Mouse (Mus musculus): ENCODE measurements around the gene 4931414P19Rik.
"Not testable (repeated sequence)": the region's sequence is repeated elsewhere in the genome, so short reads cannot be mapped to it uniquely, and the experiment has no call there.

Gene 4931414P19Rik

GRCm38 (mm10) chr14:54628103-54628502 is 22.3 kb upstream of the 4931414P19Rik start:
- DNase-seq (ENCODE audit: low spot score) = no peak

GRCm38 (mm10) chr14:54624976-54625375 is 19.2 kb upstream of the 4931414P19Rik start:
- DNase-seq (ENCODE audit: low spot score) = no peak

DNA sequence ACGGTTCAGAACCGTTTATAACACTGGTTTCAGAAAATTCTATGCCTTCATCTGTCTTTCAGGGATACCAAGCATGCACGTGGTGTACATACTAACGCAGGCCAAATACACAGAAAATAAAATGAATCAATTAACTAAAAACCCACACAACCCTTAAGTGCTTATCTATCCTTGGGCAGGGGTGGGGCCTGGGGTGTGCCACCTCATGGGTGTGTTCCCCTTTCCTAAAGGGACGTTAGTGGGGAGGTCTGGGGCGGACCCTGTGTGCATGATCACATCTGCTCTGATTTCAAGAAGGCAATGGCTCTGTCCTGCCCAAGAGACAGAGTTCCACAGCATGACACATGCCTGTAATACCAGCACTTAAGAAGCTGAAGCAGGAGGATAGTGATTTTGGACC is 17.5 kb upstream of the 4931414P19Rik start:
- DNase-seq (ENCODE audit: low spot score) = no peak

DNA sequence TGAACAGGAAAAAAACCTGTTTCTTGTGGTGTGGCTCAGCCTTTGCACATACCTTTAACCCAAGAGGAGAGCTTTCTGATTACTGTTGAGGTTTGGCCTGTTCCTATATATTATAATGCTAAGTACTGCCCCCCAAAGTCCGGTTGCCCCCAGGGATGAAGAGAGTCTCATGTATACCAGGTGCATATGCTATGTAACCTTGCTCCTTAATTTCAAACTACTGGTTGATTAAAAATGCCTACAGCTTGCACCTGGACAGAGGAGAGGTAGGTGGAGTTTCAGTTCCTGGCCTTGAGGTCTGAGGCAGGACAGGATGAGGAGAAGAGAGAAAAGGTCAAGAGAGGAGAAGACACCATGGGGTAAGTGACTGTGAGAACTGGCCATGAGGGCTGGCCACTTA is 15.3 kb upstream of the 4931414P19Rik start, which contains the start of gene Psmb11:
Gene Psmb11, plus strand, starts transcription at position 301 of the 400 bp plus-strand sequence.
- no peak for DNase-seq (ENCODE audit: low spot score)

DNA sequence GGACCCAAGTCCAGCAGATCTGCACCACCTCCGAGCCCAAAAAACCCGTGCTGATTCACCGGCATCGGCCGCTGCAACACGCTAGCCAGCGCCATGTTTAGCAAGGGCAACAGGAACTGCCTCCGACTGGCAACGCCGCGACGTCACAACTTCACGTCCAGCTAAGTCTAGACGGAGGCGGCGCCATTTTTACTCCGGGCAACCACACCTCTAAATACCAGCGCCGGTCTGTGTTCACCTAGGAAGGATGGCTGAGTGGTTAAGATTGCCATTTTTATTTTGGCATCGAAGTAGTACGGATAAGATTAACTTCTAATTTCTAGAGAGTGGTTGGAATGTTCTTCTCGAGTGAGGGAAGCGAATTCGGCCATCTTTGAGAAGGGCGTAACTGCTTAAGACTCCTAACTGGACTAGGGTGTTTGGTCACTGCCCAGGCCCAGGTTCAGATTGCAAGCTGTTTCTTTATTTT is 12.1 kb upstream of the 4931414P19Rik start, which contains the start of gene Psmb5:
Gene Psmb5, minus strand, starts transcription at position 126 of the 469 bp plus-strand sequence.
- peak; percentile 78 for DNase-seq (ENCODE audit: low spot score)

DNA sequence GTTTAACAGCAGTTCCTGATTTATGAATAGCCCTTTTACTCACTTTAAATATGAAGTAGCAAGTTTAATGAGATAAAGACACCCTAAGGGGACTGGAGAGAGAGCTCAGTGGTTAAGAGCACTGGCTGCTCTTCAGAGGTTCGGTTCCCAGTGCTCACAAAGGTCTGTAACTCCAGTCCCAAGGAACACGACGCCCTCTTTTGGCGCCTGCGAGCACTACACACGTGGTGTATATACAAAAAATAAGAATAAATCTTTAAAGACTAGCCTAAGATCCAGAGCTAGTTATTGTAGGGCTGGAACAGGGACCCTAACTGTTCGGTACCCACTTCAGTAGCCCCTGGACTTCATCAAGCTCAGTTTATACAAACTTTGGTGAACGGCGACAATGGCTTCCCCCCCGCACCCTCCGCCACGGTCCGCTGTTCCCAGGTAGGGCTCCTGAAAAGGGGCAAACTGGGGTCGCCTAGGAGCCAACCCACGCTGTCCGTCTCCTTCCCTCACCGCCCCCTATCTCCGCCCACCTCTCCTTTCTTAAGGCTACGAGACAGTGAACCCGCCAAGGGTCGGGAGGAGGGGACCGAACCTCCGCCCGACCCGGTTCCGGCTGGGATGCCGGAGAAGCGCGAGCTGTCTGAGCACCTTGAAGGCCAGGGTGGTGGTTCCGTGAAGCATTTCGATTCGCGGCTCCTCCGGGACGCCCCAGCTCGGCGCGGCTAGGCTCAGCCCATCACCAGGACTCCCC is 11.5 kb upstream of the 4931414P19Rik start:
- DNase-seq (ENCODE audit: low spot score) = no peak

- no peak for DNase-seq (ENCODE audit: low spot score)
Measured at GRCm38 (mm10) chr14:54616226-54616825, 10.5 kb upstream of the 4931414P19Rik start.

GRCm38 (mm10) chr14:54614130-54614529 is 8.3 kb upstream of the 4931414P19Rik start:
- DNase-seq (ENCODE audit: low spot score) = not testable (repeated sequence)

DNA sequence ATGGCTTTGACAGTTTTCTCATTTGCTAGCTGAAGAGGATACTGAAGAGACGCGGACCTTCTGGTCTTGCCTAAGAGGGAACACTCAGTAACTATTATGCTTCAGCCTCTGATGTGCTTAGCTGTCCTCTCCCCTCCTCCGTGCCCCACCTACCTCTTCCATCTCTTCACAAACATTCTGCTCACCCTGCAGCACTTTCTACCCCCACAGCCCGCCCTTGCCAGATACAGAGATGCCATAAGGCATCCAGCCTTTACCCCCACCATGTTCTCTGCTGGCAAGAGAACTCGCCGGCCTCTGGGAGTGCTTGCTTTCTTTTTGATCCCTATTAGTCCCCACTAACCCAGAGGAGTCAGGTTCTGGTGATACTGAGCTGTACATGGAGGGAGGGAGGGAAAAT is 4.9 kb upstream of the 4931414P19Rik start:
- no peak for DNase-seq (ENCODE audit: low spot score)

- DNase-seq (ENCODE audit: low spot score) = no peak
Measured at GRCm38 (mm10) chr14:54609962-54610361, 4.2 kb upstream of the 4931414P19Rik start.

DNA sequence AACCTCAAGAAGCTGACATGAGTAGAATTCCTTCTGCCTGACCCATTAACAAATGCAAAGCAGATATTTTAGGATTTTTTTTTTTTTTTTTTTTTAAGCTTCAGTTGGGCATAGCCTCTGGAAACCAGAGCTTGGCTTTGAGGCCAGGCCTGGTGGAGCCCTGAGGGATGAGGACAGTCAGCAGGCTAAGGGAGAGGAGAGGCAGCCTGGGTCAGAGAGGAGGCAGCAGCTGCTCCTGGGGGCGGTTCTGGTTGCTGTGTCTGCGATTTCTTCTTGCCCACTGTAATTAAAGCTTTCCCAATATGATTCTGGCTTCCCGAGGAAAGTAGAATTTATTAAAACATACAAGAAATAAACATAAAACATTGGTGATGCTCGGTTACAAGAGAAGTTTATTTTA is 3.5 kb upstream of the 4931414P19Rik start:
- no peak for DNase-seq (ENCODE audit: low spot score)

- DNase-seq (ENCODE audit: low spot score) = no peak
Measured at GRCm38 (mm10) chr14:54607226-54607625, 1.4 kb upstream of the 4931414P19Rik start.

DNA sequence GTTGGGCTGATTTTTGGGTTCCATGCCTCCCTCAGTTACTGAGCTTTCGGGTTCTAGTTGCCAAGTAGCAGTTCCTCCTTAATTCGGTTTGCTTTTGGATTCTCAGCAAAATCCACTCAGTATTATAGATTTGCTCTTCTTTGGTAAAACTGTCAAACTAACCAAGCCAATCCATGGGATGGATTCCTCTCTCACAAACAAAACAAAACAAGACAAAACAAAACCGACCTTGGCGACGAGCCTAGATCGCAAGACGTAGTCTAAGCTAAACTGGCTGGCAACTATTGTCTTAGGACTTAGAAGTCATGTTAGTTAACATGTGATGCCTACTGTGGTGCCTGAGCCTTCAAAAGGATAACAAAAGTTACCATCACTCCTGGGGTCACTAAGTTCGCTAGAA is 2.1 kb downstream of the 4931414P19Rik start:
- no peak for DNase-seq (ENCODE audit: low spot score)

- peak; percentile 94 for DNase-seq (ENCODE audit: low spot score)
Measured at GRCm38 (mm10) chr14:54603038-54603654, 2.6 kb downstream of the 4931414P19Rik start.

GRCm38 (mm10) chr14:54602613-54603012 is 3.2 kb downstream of the 4931414P19Rik start:
- no peak for DNase-seq (ENCODE audit: low spot score)

DNA sequence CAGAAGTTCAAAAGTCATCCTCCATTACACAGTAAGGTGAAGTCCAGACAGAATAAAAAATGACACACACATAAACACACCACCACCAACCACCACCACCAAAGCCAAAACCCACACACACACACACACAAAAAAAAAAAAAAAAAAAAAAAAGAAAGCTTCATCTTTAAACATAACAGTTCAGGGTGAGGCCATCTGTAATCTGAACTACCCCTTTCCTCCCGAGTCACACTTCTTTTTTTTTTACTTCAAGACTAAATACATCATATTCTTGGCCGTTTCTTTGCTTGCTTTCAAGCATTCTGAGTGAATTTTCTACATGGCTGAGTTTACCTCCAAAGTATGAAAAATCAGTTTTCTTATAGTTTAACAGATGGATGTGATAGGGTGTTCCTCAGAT is 4.2 kb downstream of the 4931414P19Rik start:
- DNase-seq (ENCODE audit: low spot score) = no peak

GRCm38 (mm10) chr14:54597084-54597483 is 8.7 kb downstream of the 4931414P19Rik start:
- DNase-seq (ENCODE audit: low spot score) = no peak

- DNase-seq (ENCODE audit: low spot score) = no peak
Measured at GRCm38 (mm10) chr14:54594631-54595414, 11.0 kb downstream of the 4931414P19Rik start.

DNA sequence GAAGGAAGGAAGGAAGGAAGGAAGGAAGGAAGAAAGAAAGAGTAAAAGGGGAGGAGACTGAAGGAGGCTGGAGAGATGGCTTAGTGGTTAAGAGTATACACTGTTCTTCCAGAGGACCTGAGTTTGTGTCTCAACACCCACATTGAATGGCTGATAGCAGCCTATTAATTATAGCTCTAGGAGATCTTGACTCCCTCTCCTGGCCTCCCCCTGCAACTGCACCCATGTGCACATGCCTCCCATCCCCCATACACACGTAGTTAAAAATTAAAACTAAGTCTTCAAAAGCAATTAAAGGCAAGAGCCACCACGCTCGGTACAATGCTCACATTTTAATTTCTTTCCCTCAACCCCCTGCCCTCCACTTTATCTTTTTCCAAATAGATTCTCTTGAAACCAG is 11.7 kb downstream of the 4931414P19Rik start:
- no peak for DNase-seq (ENCODE audit: low spot score)

GRCm38 (mm10) chr14:54592319-54592934 is 13.4 kb downstream of the 4931414P19Rik start:
- DNase-seq (ENCODE audit: low spot score) = peak; percentile 69

DNA sequence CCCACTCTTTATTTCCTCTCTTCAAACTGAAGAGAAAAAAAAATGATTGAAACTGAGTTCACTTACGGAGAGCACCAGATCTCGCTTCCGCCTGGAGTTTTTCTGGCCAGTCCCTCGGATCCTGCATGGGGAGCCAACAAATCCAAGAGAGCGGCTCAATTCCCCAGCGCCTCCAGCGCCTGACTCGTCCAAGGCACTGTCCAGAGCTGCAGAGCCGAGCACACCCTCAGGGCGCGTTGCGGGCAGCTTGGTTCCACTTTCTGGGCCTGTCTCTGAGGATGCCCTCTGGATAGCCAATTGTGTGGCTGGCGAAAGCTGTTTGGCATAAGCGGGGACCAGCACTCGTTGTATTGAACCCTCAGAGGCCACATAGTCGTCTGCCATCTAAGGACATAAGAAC is 14.7 kb downstream of the 4931414P19Rik start:
- DNase-seq (ENCODE audit: low spot score) = no peak
